Mouse (Mus musculus): Measurements from ENCODE around the gene Dusp1.

The Dusp1 gene

DNA sequence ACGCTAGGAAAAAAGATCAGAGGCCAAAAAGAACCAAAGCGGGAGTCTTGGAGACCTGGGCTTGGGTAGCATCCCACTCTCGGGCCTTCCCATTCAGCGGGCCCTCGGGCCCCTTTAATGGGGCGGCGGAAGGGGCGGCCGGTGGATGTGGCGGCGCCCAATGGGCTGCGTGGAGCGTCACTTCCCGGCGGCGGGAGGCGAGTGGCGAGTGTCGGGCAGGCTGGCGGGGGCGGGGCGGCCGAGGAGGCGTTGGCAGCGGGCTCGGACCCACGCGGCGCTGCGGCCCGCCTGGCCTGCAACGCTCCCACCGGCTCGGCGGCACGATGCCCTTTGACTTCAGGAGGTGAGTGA, 663 bp downstream of the Dusp1 start, which contains the start of gene Ergic1:
Ergic1 (plus strand) TSS at position 200 of the 351 bp plus-strand sequence.
- in situ Hi-C loops (cut with MboI, MseI) = no loop called here

- in situ Hi-C loops (cut with MboI, MseI) = no loop called here
These were observed 1.2 kb downstream of the Dusp1 start for GRCm38 (mm10) chr17:26560526-26561289.

DNA sequence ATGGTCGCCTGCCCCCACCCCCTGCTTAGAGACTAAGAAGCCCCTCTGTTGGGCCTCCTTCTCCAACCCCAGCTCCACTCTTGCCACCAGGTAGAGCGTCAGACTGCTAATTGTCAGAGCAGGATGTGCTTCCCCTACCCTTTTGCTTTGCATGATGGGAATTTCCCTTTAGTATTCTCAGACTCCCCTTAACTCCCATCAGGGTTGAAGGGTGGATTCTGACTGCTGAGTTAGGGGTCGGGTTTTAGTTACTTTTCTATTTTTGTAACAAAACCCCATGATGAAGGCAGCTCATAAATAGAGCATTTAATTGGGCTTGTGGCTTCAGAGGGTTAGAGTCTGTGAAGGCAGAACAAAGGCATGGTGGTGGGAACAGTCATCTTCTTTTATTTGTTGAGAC, 8.9 kb downstream of the Dusp1 start:
- in situ Hi-C loops (cut with MboI, MseI) = no loop called here

GRCm38 (mm10) chr17:26551104-26551503, 10.8 kb downstream of the Dusp1 start:
- in situ Hi-C loops (cut with MboI, MseI) = no loop called here

DNA sequence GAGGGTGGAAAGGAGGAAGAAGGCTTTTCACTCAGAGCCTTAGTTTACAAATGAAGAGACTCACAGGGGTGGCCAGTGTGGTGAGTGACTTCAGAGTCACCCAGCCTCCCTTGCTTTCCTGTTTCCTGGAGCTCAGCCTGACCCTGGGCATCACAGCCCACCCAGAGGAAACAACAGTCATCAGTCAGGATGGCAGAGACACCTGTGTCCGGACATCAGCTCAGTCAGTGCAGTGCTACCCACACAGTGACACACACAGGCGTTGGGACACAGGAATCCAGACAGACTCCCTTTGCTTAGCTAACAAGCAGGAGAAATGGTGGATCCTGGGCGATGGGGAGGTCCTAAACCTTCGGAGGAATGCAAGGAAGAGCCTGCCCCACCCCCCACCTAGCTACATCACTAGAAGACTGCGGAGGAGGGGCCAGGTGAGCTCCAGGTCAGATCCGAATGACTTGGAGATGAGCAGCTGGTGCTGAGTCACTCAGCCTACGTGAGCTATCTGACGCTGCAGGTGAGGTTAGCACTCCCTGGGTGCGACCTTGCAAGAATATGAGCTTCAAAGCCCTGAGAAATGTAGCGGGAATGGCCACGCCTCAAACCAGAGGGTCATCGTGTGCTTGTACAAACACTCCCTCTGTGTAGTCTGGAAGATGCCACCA, 12.6 kb downstream of the Dusp1 start:
- in situ Hi-C loops (cut with MboI, MseI) = loop anchor here (5.0 kb wide), 1 partner anchor 42 kb away; no protein-coding TSS in a partner anchor

DNA sequence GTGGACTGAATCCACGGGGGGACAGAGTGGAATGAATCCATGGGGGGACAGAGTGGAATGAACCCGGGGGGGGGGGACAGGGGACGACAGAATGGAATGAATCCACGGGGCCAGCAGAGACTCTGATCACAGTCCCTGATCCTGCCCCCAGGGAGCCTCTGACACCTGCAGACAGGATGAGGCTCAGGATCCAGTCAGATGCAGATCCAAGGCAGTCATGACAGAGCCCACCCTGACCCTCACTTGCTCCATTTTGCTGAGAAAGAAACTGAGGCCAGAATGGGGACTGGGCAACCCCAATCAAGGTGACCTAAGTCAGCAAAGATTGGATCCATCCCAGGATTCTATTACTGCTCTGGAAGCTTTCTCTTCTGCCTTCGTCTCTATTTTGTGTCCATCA, 13.4 kb downstream of the Dusp1 start:
- in situ Hi-C loops (cut with MboI, MseI) = loop anchor here (5.0 kb wide), 1 partner anchor 41 kb away; no protein-coding TSS in a partner anchor

DNA sequence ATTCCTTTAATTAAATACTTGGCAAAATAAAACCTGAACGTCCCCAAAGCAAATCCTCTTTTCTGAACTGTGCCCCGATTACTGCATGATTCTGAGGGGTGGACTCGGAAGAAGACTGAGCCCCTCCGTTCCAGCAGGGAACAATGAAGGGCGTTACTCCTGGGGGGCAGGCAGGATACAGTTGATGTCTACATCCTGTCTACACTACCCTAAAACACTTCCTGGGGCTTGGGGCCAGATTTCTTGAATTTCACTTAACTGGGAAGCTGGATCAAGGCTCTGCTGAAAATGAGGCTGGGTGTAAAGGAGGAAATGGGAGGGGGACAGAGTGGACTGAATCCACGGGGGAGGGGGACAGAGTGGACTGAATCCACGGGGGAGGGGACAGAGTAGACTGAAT, 14.2 kb downstream of the Dusp1 start:
- in situ Hi-C loops (cut with MboI, MseI) = loop anchor here (5.0 kb wide), 1 partner anchor 40 kb away; no protein-coding TSS in a partner anchor

GRCm38 (mm10) chr17:26544319-26544963, 17.5 kb downstream of the Dusp1 start:
- in situ Hi-C loops (cut with MboI, MseI) = no loop called here

- in situ Hi-C loops (cut with MboI, MseI) = no loop called here
These were observed 21.8 kb downstream of the Dusp1 start for GRCm38 (mm10) chr17:26540083-26540482.

- in situ Hi-C loops (cut with MboI, MseI) = no loop called here
These were observed 24.0 kb downstream of the Dusp1 start for GRCm38 (mm10) chr17:26537722-26538471.

GRCm38 (mm10) chr17:26535251-26536136, 26.4 kb downstream of the Dusp1 start:
- in situ Hi-C loops (cut with MboI, MseI) = no loop called here

DNA sequence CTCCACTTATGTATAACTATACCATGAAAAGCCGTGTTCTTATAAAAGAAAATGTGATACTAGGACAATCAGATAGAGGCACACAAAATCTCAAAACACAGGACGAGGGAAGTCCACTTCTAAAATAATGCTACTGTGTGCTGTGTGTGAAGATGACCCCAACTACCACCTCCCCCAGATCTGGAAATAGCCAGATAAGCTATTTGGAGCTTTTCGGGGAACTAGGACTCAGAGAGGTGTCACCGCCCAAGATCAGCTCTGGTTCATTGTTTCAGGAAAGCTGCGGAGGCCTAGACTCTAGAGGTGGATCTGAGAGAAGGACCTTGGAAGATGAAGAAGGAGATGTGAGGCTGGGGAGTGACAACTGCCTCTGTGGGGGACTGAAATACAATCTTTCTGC, 27.2 kb downstream of the Dusp1 start:
- in situ Hi-C loops (cut with MboI, MseI) = no loop called here

- in situ Hi-C loops (cut with MboI, MseI) = no loop called here
These were observed 28.0 kb downstream of the Dusp1 start for GRCm38 (mm10) chr17:26533871-26534372.

GRCm38 (mm10) chr17:26532476-26533045, 29.4 kb downstream of the Dusp1 start:
- in situ Hi-C loops (cut with MboI, MseI) = no loop called here

DNA sequence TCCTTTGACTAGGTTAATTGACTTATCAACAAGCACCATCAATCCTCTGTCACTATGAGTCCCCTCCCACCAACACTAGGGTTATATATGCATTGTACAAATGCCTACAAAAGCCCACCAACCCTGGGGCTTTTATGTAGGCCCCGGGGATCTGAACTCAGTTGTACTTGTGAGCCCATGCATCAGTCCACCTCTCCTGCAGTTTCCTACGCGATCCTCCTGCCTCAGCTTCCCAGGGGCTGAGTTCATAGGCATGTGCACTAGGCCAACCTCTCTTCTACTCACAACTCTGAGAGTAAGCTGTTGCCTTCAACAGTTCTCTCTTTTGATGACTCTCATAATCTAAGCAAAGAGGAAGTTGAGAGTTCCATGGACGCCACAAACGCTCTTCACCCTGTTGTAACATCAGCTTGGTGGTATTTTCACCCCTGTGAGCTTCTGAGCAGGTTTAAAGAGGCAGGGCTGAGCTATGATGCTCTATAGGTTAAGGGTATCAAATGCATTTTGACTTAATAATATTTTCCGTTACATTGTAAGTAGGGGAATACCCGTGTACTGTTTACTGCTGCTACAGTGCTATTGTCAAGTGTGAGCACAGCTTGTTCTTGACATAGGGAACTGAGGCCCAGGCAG, 30.4 kb downstream of the Dusp1 start:
- in situ Hi-C loops (cut with MboI, MseI) = no loop called here

- in situ Hi-C loops (cut with MboI, MseI) = no loop called here
These were observed 31.3 kb downstream of the Dusp1 start for GRCm38 (mm10) chr17:26530590-26531081.

GRCm38 (mm10) chr17:26529791-26530241, 32.1 kb downstream of the Dusp1 start:
- in situ Hi-C loops (cut with MboI, MseI) = no loop called here

DNA sequence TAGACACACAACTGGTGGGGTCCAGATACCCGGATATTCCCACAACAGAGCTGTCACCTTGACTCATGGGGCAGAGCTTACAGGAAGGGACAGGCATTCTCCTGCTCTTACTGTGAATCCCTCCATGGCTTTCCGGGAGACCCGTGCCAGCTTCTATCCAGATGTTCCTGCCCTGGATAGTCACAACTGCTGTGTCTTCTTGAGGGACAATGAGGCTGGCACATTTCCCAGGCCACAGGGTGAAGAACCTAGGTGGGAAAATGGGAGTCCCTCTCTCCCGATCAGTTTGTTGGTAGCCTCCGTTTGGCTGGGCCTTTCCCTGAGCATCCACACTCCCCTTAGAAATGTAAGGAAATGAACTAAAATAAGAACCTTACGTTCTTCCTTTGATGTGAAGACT, 33.2 kb downstream of the Dusp1 start:
- in situ Hi-C loops (cut with MboI, MseI) = no loop called here

GRCm38 (mm10) chr17:26527291-26527690, 34.6 kb downstream of the Dusp1 start:
- in situ Hi-C loops (cut with MboI, MseI) = no loop called here

Measured in T-helper 1 cell (primary cell).